Mouse (Mus musculus) liver, embryonic 14.5 days (tissue): ENCODE results near the gene Cuta. TPM values are rescaled to one million over a fixed set of nuclear protein-coding genes. Genes with fewer than 3 reads are reported as not detected.
A peak's percentile ranks its signal among the peaks of the same experiment; 100 is the strongest.

Experiments used
- ATAC-seq: fragments of 200-750 bp; cut with Nextera tagmentation; 2 replicates; pipeline ENCODE4 v1.8.0; 2017; ENCODE audit warnings: moderate number of reproducible peaks, mild to moderate bottlenecking, moderate library complexity; ENCODE audit not compliant: insufficient read depth
- DNase-seq, 3 experiments: peaks; one replicate each; pipeline ENCODE4 v3.0.0-alpha.2; 2012 to 2013; ENCODE audit warnings: low read depth in 3 of 3, low spot score in 3 of 3
- H3K27ac ChIP-seq: fragments of 300-500 bp; sonication (generic); 2 replicates; pipeline ENCODE4 v1.5.1; 2014; ENCODE audit warnings: moderate library complexity, mild to moderate bottlenecking, control low read depth, inconsistent platforms
- H3K27me3 ChIP-seq: fragments of 300-500 bp; sonication (generic); 2 replicates; pipeline ENCODE4 v1.6.1; 2014; ENCODE audit warnings: mild to moderate bottlenecking, low read length, moderate library complexity; ENCODE audit not compliant: control insufficient read depth, insufficient read depth
- H3K36me3 ChIP-seq: fragments of 300-500 bp; sonication (generic); replicated peaks from 2 replicates; pipeline ENCODE4 v1.6.1; 2014; ENCODE audit warnings: low read depth; ENCODE audit not compliant: control insufficient read depth, insufficient read depth
- H3K4me1 ChIP-seq, 2 experiments: fragments of 200-500 bp in 1 of 2; fragments of 300-500 bp in 1 of 2; sonication (generic) in 1 of 2; replicated peaks; 2 replicates each; pipeline ENCODE4 v1.6.1; 2012 to 2014; ENCODE audit warnings: antibody characterized with exemption in 1 of 2, inconsistent platforms in 1 of 2, low read length in 1 of 2; ENCODE audit not compliant: control insufficient read depth in 2 of 2, insufficient read depth in 2 of 2
- H3K4me2 ChIP-seq: fragments of 300-500 bp; sonication (generic); 2 replicates; pipeline ENCODE4 v1.6.1; 2014; ENCODE audit warnings: low read depth, mild to moderate bottlenecking, control low read depth, moderate library complexity
- H3K4me3 ChIP-seq, 2 experiments: fragments of 200-500 bp in 1 of 2; fragments of 300-500 bp in 1 of 2; sonication (generic) in 1 of 2; 2 replicates each; pipeline ENCODE4 v1.5.1; 2012 to 2014; ENCODE audit warnings: low read depth in 2 of 2, low read length in 2 of 2, mild to moderate bottlenecking in 2 of 2, control low read depth in 1 of 2, inconsistent platforms in 1 of 2, moderate library complexity in 1 of 2; ENCODE audit not compliant: insufficient read depth in 1 of 2
- H3K9ac ChIP-seq: fragments of 300-500 bp; sonication (generic); replicated peaks from 2 replicates; pipeline ENCODE4 v1.6.1; 2014; ENCODE audit warnings: mild to moderate bottlenecking, control low read depth, moderate library complexity
- H3K9me3 ChIP-seq: fragments of 300-500 bp; sonication (generic); 2 replicates; pipeline ENCODE4 v1.6.1; 2016; ENCODE audit warnings: low read length, mixed read lengths; ENCODE audit not compliant: control insufficient read depth
- CTCF ChIP-seq: IDR thresholded peaks from 2 replicates; pipeline ENCODE4 v1.5.1; 2016; ENCODE audit warnings: antibody characterized with exemption, low read depth, control low read depth
- EP300 ChIP-seq: IDR thresholded peaks from 2 replicates; pipeline ENCODE4 v1.6.1; 2016; ENCODE audit warnings: antibody characterized with exemption, low read depth
- WGBS: fragments of 180-500 bp; shearing (Covaris S2); extraction: QIAGEN DNeasy Blood & Tissue Kit; methylation state at CpG from one replicate; pipeline ENCODE4 v1.1.7; 2014; ENCODE audit not compliant: insufficient replicate concordance; 5-methylcytosine and 5-hydroxymethylcytosine counted together
- microRNA-seq: library from miRNA; unstranded; fragments of <30 nt; microRNA quantifications from one replicate; pipeline ENCODE4, GENCODE M21; 2016
- polyA plus RNA-seq, 2 experiments: library from polyadenylated mRNA; depleted of rRNA in 1 of 2; stranded (reverse) in 1 of 2; unstranded in 1 of 2; fragments of >200 nt; fragmentation: Nextera tagmentation in 1 of 2; extraction: Ambion mirVana in 1 of 2; gene quantifications; 2 replicates each; pipeline versions ENCODE4 v1.2.1 to v1.2.3; 2012 to 2014

Gene Cuta
- polyA plus RNA-seq, 2 experiments: 53.5 to 86.8 TPM

- Histone ChIP-seq H3K9me3 (no peaks in the 10 kb centered on the region), H3K9ac (no peak overlapping the region), H3K4me1 (no peaks in the 10 kb centered on the region), H3K27me3 (no peaks in the 10 kb centered on the region), H3K4me2 (no peak overlapping the region), H3K4me3 (no peak overlapping the region), H3K36me3 (no peaks in the 10 kb centered on the region), H3K27ac (no peak overlapping the region)
- DNase-seq: no peak
- ATAC-seq: no peak
- TF ChIP-seq CTCF (no peak), EP300 (no peak)
- WGBS: 56% methylated on average over 16 of the region's 16 CpGs
Observed at GRCm38 (mm10) chr17:26892635-26893375, 46.6 kb downstream of the Cuta start.

DNA sequence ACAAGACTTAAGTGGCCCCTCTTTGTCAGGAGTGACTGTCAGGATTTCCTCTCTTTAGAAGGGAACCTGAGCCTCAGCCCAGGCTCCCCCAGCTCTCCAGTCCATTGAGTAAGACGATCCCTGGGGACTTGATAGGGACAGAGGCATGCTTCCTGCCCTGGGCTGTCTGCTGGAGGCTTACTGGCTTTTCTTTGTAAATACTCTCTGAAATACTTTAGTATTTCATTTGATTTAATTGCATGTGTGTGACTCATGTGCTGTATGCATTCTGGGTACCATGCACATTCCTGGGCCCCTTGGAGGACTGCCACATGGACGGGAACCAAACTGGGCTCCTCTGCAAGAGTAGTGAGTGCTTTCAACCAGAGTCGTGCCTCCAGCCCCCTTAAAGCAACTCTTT, 51.4 kb downstream of the Cuta start:
- WGBS: 33% methylated on average over 3 of the region's 3 CpGs
- Histone ChIP-seq H3K4me1 (peaks cover 9 to 19% of the 10 kb centered on the region in 2 experiments; a peak in 3 of 4 replicates), H3K4me3 (no peak overlapping the region), H3K9me3 (no peaks in the 10 kb centered on the region), H3K4me2 (no peak overlapping the region), H3K9ac (no peak overlapping the region), H3K27ac (no peak overlapping the region), H3K27me3 (no peaks in the 10 kb centered on the region), H3K36me3 (no peaks in the 10 kb centered on the region)
- no peak for ATAC-seq
- TF ChIP-seq EP300 (no peak), CTCF (no peak)
- DNase-seq: no peak

GRCm38 (mm10) chr17:26886047-26886749, 53.2 kb downstream of the Cuta start:
- Histone ChIP-seq H3K36me3 (no peaks in the 10 kb centered on the region), H3K4me2 (peak overlapping the region; percentile 92), H3K9ac (peak overlapping the region; percentile 57), H3K27me3 (no peaks in the 10 kb centered on the region), H3K4me1 (peaks cover 9 to 19% of the 10 kb centered on the region in 2 experiments; a peak in 3 of 4 replicates), H3K9me3 (no peaks in the 10 kb centered on the region), H3K27ac (no peak overlapping the region), H3K4me3 (peak overlapping the region; percentile 64 to 71)
- TF ChIP-seq CTCF: peak; percentile 100
- TF ChIP-seq EP300: no peak
- DNase-seq (peak; percentile 54 to 63 (median 57)), ATAC-seq (peak; percentile 72)
- WGBS: 8% methylated on average over 30 of the region's 30 CpGs

GRCm38 (mm10) chr17:26884995-26885926, 54.1 kb downstream of the Cuta start:
- DNase-seq: peak; percentile 82 to 84 (median 83)
- H3K27ac ChIP-seq: peak overlapping the region; percentile 42
- no peaks in the 10 kb centered on the region for H3K27me3 ChIP-seq
- H3K4me3 ChIP-seq: peak overlapping the region; percentile 64 to 66
- peaks cover 9 to 19% of the 10 kb centered on the region in 2 experiments; a peak in 3 of 4 replicates for H3K4me1 ChIP-seq
- H3K36me3 ChIP-seq: no peaks in the 10 kb centered on the region
- ATAC-seq: peak; percentile 85
- no peak for TF ChIP-seq EP300
- TF ChIP-seq CTCF: peak; percentile 85
- 9% methylated on average over 25 of the region's 25 CpGs for WGBS
- H3K9me3 ChIP-seq: no peaks in the 10 kb centered on the region
- H3K9ac ChIP-seq: peak overlapping the region; percentile 57
- peak overlapping the region; percentile 92 for H3K4me2 ChIP-seq

Small RNA genes lying within 50 kb of the gene (microRNA-seq; reads per million reads assigned to microRNA genes)
- gene Gm27775 (not detected), gene Mir3083 (not detected), gene Mir6968 (not detected)

Other genes starting within 250 kb of the Cuta start
- 1.2 and 1.3 TPM in 2 replicates for gene Crebrf, start 223.9 kb downstream of the Cuta start, polyA plus RNA-seq (2012; rRNA removed)
- 2.8 and 3.2 TPM in 2 replicates for gene Crebrf, start 223.9 kb downstream of the Cuta start, polyA plus RNA-seq (2014; fragmentation: Nextera tagmentation; extraction: Ambion mirVana)
- 10.5 and 13.7 TPM in 2 replicates for gene Bnip1, start 158.5 kb downstream of the Cuta start, polyA plus RNA-seq (2012; rRNA removed)
- gene Bnip1, start 158.5 kb downstream of the Cuta start, polyA plus RNA-seq (2014; fragmentation: Nextera tagmentation; extraction: Ambion mirVana): 15.0 and 18.8 TPM in 2 replicates
- not detected in 2 replicates for gene Nkx2-5, start 94.6 kb downstream of the Cuta start, polyA plus RNA-seq (2012; rRNA removed)
- not detected in 2 replicates for gene Nkx2-5, start 94.6 kb downstream of the Cuta start, polyA plus RNA-seq (2014; fragmentation: Nextera tagmentation; extraction: Ambion mirVana)
- gene Kifc5b, start 22.5 kb downstream of the Cuta start, polyA plus RNA-seq (2012; rRNA removed): 12.2 and 13.8 TPM in 2 replicates
- gene Kifc5b, start 22.5 kb downstream of the Cuta start, polyA plus RNA-seq (2014; fragmentation: Nextera tagmentation; extraction: Ambion mirVana): 2.7 and 3.3 TPM in 2 replicates
- gene Phf1, start 6.5 kb downstream of the Cuta start, polyA plus RNA-seq (2012; rRNA removed): 6.3 and 6.4 TPM in 2 replicates
- 0.94 and 1.7 TPM in 2 replicates for gene Phf1, start 6.5 kb downstream of the Cuta start, polyA plus RNA-seq (2014; fragmentation: Nextera tagmentation; extraction: Ambion mirVana)
- gene Syngap1, start 1.7 kb upstream of the Cuta start, polyA plus RNA-seq (2012; rRNA removed): 3.4 TPM in 2 replicates
- 0.08 and 0.13 TPM in 2 replicates for gene Syngap1, start 1.7 kb upstream of the Cuta start, polyA plus RNA-seq (2014; fragmentation: Nextera tagmentation; extraction: Ambion mirVana)
- 3.1 and 4.0 TPM in 2 replicates for gene Zbtb9, start 33.6 kb upstream of the Cuta start, polyA plus RNA-seq (2012; rRNA removed)
- gene Zbtb9, start 33.6 kb upstream of the Cuta start, polyA plus RNA-seq (2014; fragmentation: Nextera tagmentation; extraction: Ambion mirVana): 2.6 and 3.4 TPM in 2 replicates
- gene Bak1, start 89.4 kb upstream of the Cuta start, polyA plus RNA-seq (2012; rRNA removed): 16.1 and 17.3 TPM in 2 replicates
- 5.4 and 5.8 TPM in 2 replicates for gene Bak1, start 89.4 kb upstream of the Cuta start, polyA plus RNA-seq (2014; fragmentation: Nextera tagmentation; extraction: Ambion mirVana)
- gene Itpr3, start 117.7 kb upstream of the Cuta start, polyA plus RNA-seq (2012; rRNA removed): 0.96 and 1.00 TPM in 2 replicates
- 0.53 and 0.75 TPM in 2 replicates for gene Itpr3, start 117.7 kb upstream of the Cuta start, polyA plus RNA-seq (2014; fragmentation: Nextera tagmentation; extraction: Ambion mirVana)
- 73.6 and 129 TPM in 2 replicates for gene Uqcc2, start 194.3 kb upstream of the Cuta start, polyA plus RNA-seq (2012; rRNA removed)
- gene Uqcc2, start 194.3 kb upstream of the Cuta start, polyA plus RNA-seq (2014; fragmentation: Nextera tagmentation; extraction: Ambion mirVana): 204 and 208 TPM in 2 replicates
- 0.02 TPM in 1 of 2 replicates, not detected in the other for gene Ip6k3, start 228.2 kb upstream of the Cuta start, polyA plus RNA-seq (2012; rRNA removed)
- gene Ip6k3, start 228.2 kb upstream of the Cuta start, polyA plus RNA-seq (2014; fragmentation: Nextera tagmentation; extraction: Ambion mirVana): 0.04 TPM in 1 of 2 replicates, not detected in the other